Comparison of ENCODE assay signal across 10 mouse cellular contexts in genomic region chr1:73932421-73933145, GRCm38 (mm10).
A peak's percentile ranks its signal among the peaks of the same experiment; 100 is the strongest.
DNase-seq lines count a peak whose midpoint lies in the region; ATAC-seq lines count a peak whose summit lies in the region.
"Had no signal": no experiment of that assay in that cellular context is flagged by ENCODE, and none has a peak within 500 bp of the region (broad histone marks: within the 10 kb centered on the region; RNA-seq: fewer than 3 reads in every experiment).

No protein-coding gene starts in this region.

- H3K27me3 ChIP-seq in heart, embryonic 13.5 days (replicated peaks), result no peaks in the 10 kb centered on the region
- H3K27me3 ChIP-seq: liver, embryonic 13.5 days had no signal

- peak overlapping the region; percentile 72 for H3K9ac ChIP-seq in heart, embryonic 13.5 days
- H3K9ac ChIP-seq: liver, embryonic 13.5 days had no signal

- H3K27ac ChIP-seq in heart, embryonic 13.5 days (replicated peaks), result peak overlapping the region; percentile 90
- H3K27ac ChIP-seq: liver, embryonic 13.5 days had no signal

- ATAC-seq in heart, embryonic 13.5 days (ENCODE audit: extremely low read depth, insufficient number of reproducible peaks, low FRiP score, low TSS enrichment), result no peak

- H3K4me1 ChIP-seq in heart, embryonic 13.5 days, result peaks cover 73% of the 10 kb centered on the region

- peak; percentile 66 for DNase-seq in adrenal gland, postnatal 10 days
- DNase-seq in adrenal gland, postnatal 25 days, result no peak
- peak; percentile 89 for DNase-seq in Muller cell, postnatal 12 days (ENCODE audit: inconsistent ontology term)
- DNase-seq in kidney, postnatal 36 days, result peak; percentile 84 to 85
- no peak for DNase-seq in right cerebral cortex, postnatal 10 days (ENCODE audit: low spot score in 2 of 2)
- no peak for DNase-seq in thymus, postnatal 4 days
- no peak for DNase-seq in cerebellum, postnatal 14 days
- DNase-seq: liver, embryonic 13.5 days; right cerebral cortex, postnatal 14 days had no signal

- H3K36me3 ChIP-seq in heart, embryonic 13.5 days, result peaks cover 97% of the 10 kb centered on the region

- 46% methylated on average over 10 of the region's 10 CpGs for WGBS in heart, embryonic 13.5 days

- no peaks in the 10 kb centered on the region for H3K9me3 ChIP-seq in heart, embryonic 13.5 days
- H3K9me3 ChIP-seq: liver, embryonic 13.5 days had no signal

- H3K4me2 ChIP-seq in heart, embryonic 13.5 days, result no peak overlapping the region; the same call in 1 of the 2 replicates
- H3K4me2 ChIP-seq: liver, embryonic 13.5 days had no signal

- no peak overlapping the region for H3K4me3 ChIP-seq in heart, embryonic 13.5 days
- H3K4me3 ChIP-seq: liver, embryonic 13.5 days had no signal

Comparison
In these comparisons a context has a peak if more than half of its experiments do, and no peak if none do; other contexts are left out.
1. DNase-seq: peak in adrenal gland, postnatal 10 days (single experiment), Muller cell, postnatal 12 days (single experiment) and kidney, postnatal 36 days (2 of 2); none in adrenal gland, postnatal 25 days (single experiment), right cerebral cortex, postnatal 10 days (0 of 2), thymus, postnatal 4 days (single experiment) and cerebellum, postnatal 14 days (0 of 2).